Mouse (Mus musculus) neural tube, embryonic 13.5 days (tissue): Measurements from ENCODE around the gene Stkld1. TPM values are rescaled to one million over a fixed set of nuclear protein-coding genes. Genes with fewer than 3 reads are reported as not detected.
A peak's percentile ranks its signal among the peaks of the same experiment; 100 is the strongest.

Experiments used
- ATAC-seq: fragments of 200-750 bp; cut with Nextera tagmentation; 2 replicates; pipeline ENCODE4 v1.8.0; 2017; ENCODE audit warnings: low read depth, mild to moderate bottlenecking, moderate TSS enrichment, moderate library complexity
- H3K27ac ChIP-seq: fragments of 300-500 bp; sonication (generic); replicated peaks from 2 replicates; pipeline ENCODE4 v1.5.1; 2015; ENCODE audit warnings: moderate library complexity, mild to moderate bottlenecking, inconsistent platforms
- H3K27me3 ChIP-seq: fragments of 300-500 bp; sonication (generic); 2 replicates; pipeline ENCODE4 v1.6.1; 2015; ENCODE audit warnings: mild to moderate bottlenecking, inconsistent platforms
- H3K36me3 ChIP-seq: fragments of 300-500 bp; sonication (generic); 2 replicates; pipeline ENCODE4 v1.6.1; 2015; ENCODE audit warnings: mild to moderate bottlenecking, inconsistent platforms
- H3K4me1 ChIP-seq: fragments of 300-500 bp; sonication (generic); replicated peaks from 2 replicates; pipeline ENCODE4 v1.6.1; 2015; ENCODE audit warnings: inconsistent platforms
- H3K4me2 ChIP-seq: fragments of 300-500 bp; sonication (generic); 2 replicates; pipeline ENCODE4 v1.6.1; 2015; ENCODE audit warnings: inconsistent platforms, mild to moderate bottlenecking, moderate library complexity
- H3K4me3 ChIP-seq: fragments of 300-500 bp; sonication (generic); 2 replicates; pipeline ENCODE4 v1.5.1; 2015; ENCODE audit warnings: mild to moderate bottlenecking, inconsistent platforms
- H3K9ac ChIP-seq: fragments of 300-500 bp; sonication (generic); 2 replicates; pipeline ENCODE4 v1.6.1; 2015; ENCODE audit warnings: moderate library complexity, mild to moderate bottlenecking, inconsistent platforms
- H3K9me3 ChIP-seq: fragments of 300-500 bp; sonication (generic); 2 replicates; pipeline ENCODE4 v1.6.1; 2016; ENCODE audit warnings: inconsistent platforms
- WGBS: fragments of 180-500 bp; shearing (Covaris S2); methylation state at CpG from one replicate; pipeline ENCODE4 v1.1.7; 2015; 5-methylcytosine and 5-hydroxymethylcytosine counted together
- polyA plus RNA-seq: library from polyadenylated mRNA; unstranded; fragments of >200 nt; fragmentation: Nextera tagmentation; extraction: Ambion mirVana; gene quantifications from 2 replicates; pipeline ENCODE4 v1.2.1, GENCODE M21; 2015

The Stkld1 gene
- polyA plus RNA-seq, 1 experiment from 2014 or later, result 0.11 TPM

DNA sequence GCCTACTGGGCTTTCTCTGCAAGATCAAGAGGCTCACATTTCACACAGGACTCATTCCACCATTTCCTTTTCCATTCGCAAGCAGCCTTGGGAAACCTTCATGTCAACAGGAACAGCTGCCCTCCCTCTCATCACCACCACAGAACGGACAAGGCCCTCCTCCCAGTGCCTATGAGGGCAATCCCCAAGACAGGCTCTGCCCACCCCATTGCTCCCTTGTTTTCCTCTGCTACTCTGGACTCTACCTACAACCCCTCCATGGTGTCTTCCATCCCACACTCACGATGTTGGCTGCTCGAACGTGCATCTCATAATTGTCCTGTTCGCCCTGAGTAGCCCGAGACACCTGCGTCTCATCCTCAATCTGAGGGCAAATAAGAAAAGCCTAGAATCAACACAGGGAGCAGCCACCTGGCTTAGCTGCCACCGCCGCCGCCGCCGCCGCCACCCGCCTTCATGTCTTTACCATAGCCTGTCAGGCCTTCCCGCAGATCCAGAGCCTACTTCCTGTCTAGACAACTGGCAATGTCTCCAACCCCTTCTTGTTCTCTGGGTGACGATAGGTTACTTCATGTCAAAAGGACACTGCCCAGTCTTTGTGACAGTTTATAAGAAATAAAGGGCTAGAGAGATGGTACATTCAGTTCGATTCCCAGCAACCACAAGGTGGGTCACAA is 25.0 kb upstream of the Stkld1 start:
- H3K4me2 ChIP-seq, result peak overlapping the region; percentile 89
- WGBS, result 87% methylated on average over 18 of the region's 18 CpGs

DNA sequence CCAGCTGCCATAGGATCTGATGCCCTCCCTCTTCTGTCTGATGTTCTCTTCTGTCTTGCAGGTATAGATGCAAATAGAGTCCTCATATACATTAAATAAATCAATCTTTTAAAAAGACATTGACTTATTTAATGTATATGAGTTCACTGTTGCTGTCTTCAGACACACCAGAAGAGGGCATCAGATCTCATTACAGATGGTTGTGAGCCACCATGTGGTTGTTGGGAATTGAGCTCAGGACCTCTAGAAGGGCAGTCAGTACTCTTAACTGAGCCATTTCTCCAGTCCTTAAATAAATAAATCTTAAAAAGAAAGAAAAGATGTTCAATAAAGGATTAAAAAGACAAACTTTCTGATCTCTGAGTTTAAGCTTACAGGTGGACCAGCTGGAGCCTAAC is 24.5 kb upstream of the Stkld1 start:
- Histone ChIP-seq H3K9ac (peak overlapping the region; percentile 90), H3K4me3 (peak overlapping the region; percentile 96), H3K36me3 (peaks cover 72% of the 10 kb centered on the region), H3K27ac (peak overlapping the region; percentile 83; the same call in 1 of the 2 replicates), H3K4me1 (peaks cover 46% of the 10 kb centered on the region), H3K4me2 (peak overlapping the region; percentile 89), H3K27me3 (no peaks in the 10 kb centered on the region), H3K9me3 (no peaks in the 10 kb centered on the region)
- ATAC-seq, result no peak

More for the DNA sequence above, 25.0 kb upstream of the Stkld1 start:
- Histone ChIP-seq H3K36me3 (peaks cover 70% of the 10 kb centered on the region), H3K4me1 (peaks cover 49% of the 10 kb centered on the region), H3K27ac (no peak overlapping the region), H3K9ac (peak overlapping the region; percentile 90), H3K27me3 (no peaks in the 10 kb centered on the region), H3K9me3 (no peaks in the 10 kb centered on the region), H3K4me3 (peak overlapping the region; percentile 96)
- no peak for ATAC-seq

DNA sequence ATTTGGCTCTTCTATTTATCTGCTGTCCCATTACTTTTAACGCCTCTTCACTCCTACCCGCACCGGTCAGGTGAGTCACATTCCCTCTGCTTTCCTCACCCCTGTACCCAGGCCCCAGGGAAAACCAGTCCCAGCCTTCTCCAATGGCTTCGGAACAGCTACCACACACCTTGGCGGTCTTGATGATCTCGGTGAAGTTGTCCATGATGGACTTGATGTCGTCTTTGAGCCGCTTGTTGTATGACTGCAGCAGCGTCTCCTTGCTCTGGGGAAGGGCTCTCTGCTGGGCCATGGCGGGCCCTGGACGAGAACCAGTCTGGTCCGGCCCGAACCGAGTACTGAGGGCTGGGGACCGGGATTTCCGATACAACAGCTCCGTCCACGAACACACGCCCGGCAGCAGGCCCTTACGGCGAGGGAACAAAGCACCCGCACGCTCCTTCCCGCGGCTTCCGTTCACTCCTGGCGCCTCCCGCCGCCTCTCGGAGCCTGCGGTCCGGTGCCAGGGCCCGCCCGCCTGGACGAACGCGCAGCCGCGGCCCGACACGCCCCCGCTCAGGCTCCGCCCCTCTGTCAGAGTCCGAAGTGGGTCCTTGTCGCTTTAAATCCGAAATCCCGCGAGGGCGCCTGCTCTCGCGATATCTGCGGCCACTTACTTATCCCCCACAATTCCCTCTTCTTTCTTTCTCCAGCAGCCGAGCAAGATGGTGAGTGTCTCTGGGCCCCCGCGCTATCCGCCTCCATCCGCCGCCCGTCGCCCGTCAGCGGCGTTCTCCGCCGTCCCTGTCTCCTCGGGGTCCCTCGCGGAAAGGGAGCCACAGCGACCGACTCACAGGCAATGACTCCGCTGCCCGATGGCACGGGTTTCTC is 23.5 kb upstream of the Stkld1 start, which contains the start of the genes Med22 and Rpl7a:
Gene Med22, minus strand, starts transcription at position 554 of the 870 bp plus-strand sequence.
Gene Rpl7a, plus strand, starts transcription at position 641 of the 870 bp plus-strand sequence.
- Histone ChIP-seq H3K36me3 (peaks cover 67% of the 10 kb centered on the region), H3K4me1 (peaks cover 55% of the 10 kb centered on the region), H3K9me3 (no peaks in the 10 kb centered on the region), H3K4me3 (peak within 1 kb of the TSS; percentile 96), H3K27ac (peak within 1 kb of the TSS; percentile 93), H3K27me3 (no peaks in the 10 kb centered on the region), H3K9ac (peak within 1 kb of the TSS; percentile 99), H3K4me2 (peak within 1 kb of the TSS; percentile 100)
- under 1% methylated on average over 69 of the region's 74 CpGs for WGBS
- ATAC-seq, result peak; percentile 91

DNA sequence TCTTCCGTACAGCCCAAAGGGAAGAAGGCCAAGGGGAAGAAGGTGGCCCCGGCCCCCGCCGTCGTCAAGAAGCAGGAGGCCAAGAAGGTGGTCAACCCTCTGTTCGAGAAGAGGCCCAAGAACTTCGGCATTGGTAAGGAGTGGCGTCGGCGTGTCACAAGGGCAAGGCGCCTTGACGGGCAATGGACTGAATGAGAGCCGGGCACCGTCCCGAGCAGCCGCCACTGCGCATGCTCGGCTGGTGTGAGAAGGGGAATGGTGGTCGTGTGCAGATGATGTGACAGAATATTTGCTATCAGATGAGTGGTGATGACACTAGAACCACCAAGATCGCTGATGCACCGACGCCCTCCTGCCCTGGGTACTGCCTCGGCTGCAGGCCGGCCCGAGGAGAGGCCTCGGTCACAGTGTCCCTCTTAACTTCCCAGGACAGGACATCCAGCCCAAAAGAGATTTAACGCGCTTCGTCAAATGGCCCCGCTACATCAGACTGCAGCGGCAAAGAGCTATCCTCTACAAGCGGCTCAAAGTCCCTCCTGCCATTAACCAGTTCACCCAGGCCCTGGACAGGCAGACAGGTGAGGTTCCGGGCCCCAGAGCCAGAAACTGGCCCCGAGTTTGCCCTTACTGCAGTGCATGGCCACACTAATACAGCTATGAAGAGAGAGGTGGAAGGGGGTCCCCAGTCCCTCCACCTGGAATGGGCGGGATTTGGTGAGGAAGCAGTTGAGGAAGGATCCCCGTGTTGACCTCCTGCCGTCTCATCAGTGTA is 22.7 kb upstream of the Stkld1 start:
- Histone ChIP-seq H3K36me3 (peaks cover 59% of the 10 kb centered on the region), H3K4me1 (peaks cover 61% of the 10 kb centered on the region)
- under 1% methylated on average over 37 of the region's 37 CpGs for WGBS

DNA sequence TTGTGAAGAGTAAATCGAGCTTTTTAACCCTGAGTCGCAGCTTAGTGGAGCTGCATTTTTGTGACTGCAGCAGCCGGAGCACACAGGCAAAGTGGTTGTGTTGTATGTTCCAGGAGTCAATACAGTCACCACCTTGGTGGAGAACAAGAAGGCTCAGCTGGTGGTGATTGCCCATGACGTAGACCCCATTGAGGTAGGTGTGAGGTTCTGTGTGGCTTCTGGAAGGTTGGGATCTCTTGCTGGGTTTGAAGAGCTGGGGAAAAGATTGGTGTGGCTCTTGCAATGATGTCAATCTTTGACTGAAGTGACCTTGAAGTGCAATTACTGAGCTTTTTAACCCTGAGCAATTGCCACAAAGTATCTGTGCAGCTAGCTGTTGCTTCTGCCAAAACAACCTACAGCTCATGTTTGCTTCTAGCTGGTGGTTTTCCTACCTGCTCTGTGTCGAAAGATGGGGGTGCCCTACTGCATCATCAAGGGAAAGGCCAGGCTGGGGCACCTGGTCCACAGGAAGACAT is 21.5 kb upstream of the Stkld1 start:
- H3K27me3 ChIP-seq, result no peaks in the 10 kb centered on the region
- WGBS, result 74% methylated on average over 5 of the region's 5 CpGs
- peaks cover 64% of the 10 kb centered on the region for H3K4me1 ChIP-seq
- H3K4me3 ChIP-seq, result peak overlapping the region; percentile 96
- H3K9ac ChIP-seq, result peak overlapping the region; percentile 99
- H3K36me3 ChIP-seq, result peaks cover 48% of the 10 kb centered on the region
- H3K27ac ChIP-seq, result 0 out of 2 replicates have a peak overlapping the region, but pooled peaks have one; percentile 93
- ATAC-seq, result no peak
- peak overlapping the region; percentile 100 for H3K4me2 ChIP-seq
- H3K9me3 ChIP-seq, result no peaks in the 10 kb centered on the region

More for the DNA sequence above, 22.7 kb upstream of the Stkld1 start:
- peak overlapping the region; percentile 93 for H3K27ac ChIP-seq
- H3K27me3 ChIP-seq, result no peaks in the 10 kb centered on the region
- H3K9me3 ChIP-seq, result no peaks in the 10 kb centered on the region
- peak overlapping the region; percentile 100 for H3K4me2 ChIP-seq
- peak overlapping the region; percentile 96 for H3K4me3 ChIP-seq
- H3K9ac ChIP-seq, result peak overlapping the region; percentile 99
- peak; percentile 57 for ATAC-seq

DNA sequence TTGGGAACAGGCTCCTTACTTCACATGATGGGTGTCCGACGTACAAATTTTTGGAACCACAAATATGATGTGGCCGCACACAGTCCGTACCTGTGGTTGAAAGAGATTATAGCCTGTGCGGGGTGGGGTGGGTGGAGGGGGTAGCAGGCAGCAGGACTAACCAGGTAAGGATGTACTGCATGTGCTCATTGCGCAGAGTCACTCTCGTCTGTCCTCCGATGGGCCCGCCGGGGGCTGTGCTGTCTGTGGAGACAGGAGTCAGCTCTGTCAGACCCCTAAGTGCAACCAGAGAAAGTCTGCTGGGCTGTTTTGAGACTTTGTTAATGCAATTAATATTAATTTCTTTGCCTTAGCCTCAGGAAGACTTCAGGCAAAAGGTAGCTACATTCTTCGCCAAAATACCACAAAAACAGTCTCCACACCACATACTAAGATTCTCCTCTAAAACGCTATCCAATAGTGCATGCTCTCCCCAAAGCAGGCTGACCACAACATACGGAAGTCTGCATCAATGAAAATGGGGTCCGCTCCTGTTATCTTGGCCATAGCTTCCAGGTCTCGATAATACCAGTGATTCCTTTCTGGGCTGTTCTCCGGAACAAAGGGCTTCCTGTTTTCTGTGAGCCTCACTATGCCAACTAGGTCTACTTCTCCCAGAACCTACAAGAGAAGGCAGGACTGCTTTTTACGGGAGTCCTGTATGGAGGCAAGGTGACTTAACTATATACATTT is 20.3 kb upstream of the Stkld1 start:
- no peak overlapping the region for H3K9ac ChIP-seq
- H3K27me3 ChIP-seq, result no peaks in the 10 kb centered on the region
- H3K4me2 ChIP-seq, result no peak overlapping the region
- H3K4me3 ChIP-seq, result no peak overlapping the region
- ATAC-seq, result no peak
- H3K36me3 ChIP-seq, result peaks cover 43% of the 10 kb centered on the region
- peaks cover 64% of the 10 kb centered on the region for H3K4me1 ChIP-seq
- H3K27ac ChIP-seq, result no peak overlapping the region
- WGBS, result 83% methylated on average over 17 of the region's 17 CpGs
- no peaks in the 10 kb centered on the region for H3K9me3 ChIP-seq

DNA sequence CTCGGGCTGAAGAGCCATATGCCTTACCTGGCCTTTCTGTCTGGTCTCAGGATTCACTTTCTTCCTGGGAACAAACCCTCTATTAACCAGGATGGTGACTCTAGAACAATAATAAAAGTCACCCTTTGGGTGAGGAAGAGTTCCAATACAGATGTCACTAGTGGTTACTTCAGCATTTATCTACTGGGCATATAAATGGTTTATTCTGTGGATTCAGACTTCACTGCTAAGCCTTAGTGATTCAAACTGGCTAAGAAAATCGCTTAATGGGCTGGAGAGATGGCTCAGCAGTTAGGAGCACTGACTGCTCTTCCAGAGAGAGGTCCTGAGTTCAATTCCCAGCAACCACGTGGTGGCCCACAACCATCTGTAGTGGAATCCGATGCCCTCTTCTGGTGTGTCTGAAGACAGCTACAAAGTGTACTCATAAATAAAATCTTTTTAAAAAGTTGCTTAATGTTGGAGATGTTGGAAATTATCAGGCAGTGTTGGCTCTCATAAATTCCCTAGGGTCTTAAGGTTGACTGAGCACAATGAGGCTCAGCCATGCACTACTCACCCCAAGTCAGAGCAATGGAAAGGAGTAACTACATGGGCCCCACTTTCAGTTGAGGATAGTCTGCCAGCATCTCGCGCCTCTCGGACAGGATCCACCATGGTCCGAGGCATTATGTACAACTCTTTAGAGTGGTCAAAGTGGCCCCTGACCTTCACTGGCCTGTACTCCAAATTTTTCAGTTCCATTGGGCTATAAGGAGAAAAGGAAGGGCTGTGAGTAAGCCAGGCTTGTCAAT is 19.5 kb upstream of the Stkld1 start:
- no peak overlapping the region for H3K4me3 ChIP-seq
- H3K9ac ChIP-seq, result no peak overlapping the region
- H3K27me3 ChIP-seq, result no peaks in the 10 kb centered on the region
- 55% methylated on average over 8 of the region's 8 CpGs for WGBS
- peaks cover 56% of the 10 kb centered on the region for H3K4me1 ChIP-seq
- H3K27ac ChIP-seq, result no peak overlapping the region
- peaks cover 49% of the 10 kb centered on the region for H3K36me3 ChIP-seq
- no peak for ATAC-seq
- H3K4me2 ChIP-seq, result peak overlapping the region; percentile 98
- no peaks in the 10 kb centered on the region for H3K9me3 ChIP-seq

DNA sequence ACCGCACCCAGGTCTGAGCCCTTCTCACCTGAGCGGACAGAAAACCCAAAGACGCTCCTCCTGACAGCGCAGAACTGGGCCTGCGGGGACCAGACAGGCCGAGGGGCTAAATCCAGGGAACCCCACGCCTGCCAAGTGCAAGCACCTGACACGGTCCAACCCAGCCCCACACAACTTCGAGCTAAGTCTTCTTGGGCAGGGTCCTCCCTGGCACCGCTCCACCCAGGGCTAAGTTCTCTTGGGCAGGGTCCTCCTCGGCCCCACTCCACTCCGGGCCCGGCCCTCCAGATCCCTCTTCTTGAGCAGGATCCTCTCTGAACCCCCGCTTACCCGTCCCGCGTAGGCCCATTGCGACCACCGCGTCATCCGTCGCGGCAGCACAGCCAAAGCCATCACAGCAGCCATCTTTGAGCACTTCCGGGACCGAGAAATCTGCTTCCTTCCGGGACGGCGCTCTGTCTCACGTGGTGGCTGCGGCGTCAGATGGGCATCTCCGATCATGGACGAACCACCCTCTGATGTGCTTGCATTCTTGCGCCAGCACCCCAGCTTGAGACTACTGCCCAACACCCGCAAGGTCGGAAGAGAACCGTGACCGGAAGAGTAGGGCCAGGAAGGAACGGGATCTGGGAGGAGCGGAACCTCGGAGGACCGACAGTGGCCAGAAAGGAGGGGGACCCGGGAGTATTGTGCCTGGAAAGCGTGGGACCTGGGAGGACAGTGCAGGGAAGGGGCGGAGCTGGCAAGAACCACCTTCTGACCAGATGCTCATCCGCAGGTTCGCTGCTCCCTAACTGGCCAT is 17.7 kb upstream of the Stkld1 start, which contains the start of the genes Surf2 and Surf1:
Gene Surf2, plus strand, starts transcription at position 441 of the 802 bp plus-strand sequence.
Gene Surf1, minus strand, starts transcription at position 604 of the 802 bp plus-strand sequence.
- Histone ChIP-seq H3K4me2 (peak within 1 kb of the TSS; percentile 98), H3K9me3 (no peaks in the 10 kb centered on the region), H3K9ac (peak within 1 kb of the TSS; percentile 85), H3K27ac (peak within 1 kb of the TSS; percentile 80), H3K4me1 (peaks cover 50% of the 10 kb centered on the region), H3K4me3 (peak within 1 kb of the TSS; percentile 83), H3K27me3 (no peaks in the 10 kb centered on the region), H3K36me3 (peaks cover 67% of the 10 kb centered on the region)
- WGBS, result 1% methylated on average over 47 of the region's 47 CpGs
- ATAC-seq, result peak; percentile 78

DNA sequence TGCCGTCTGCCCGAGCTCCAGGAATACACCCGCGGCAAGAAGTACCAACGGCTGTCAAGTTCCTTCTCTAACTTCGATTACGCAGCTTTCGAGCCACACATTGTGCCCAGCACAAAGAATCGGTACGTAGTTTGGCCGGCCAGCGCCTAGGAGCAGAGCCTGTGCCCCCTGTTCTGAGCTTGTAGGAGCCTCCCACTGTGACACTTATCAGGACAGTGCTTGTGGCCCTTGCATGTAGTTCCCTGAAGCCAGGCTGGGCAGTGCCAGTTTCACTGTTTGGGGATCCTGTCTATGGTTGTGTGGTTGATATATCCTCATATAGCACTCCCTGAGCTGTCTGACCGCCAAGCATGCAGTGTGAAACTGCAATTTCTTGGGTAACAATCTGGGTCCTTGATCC is 17.1 kb upstream of the Stkld1 start:
- Histone ChIP-seq H3K9me3 (no peaks in the 10 kb centered on the region), H3K4me2 (peak overlapping the region; percentile 98), H3K27me3 (no peaks in the 10 kb centered on the region), H3K4me1 (peaks cover 46% of the 10 kb centered on the region), H3K27ac (peak overlapping the region; percentile 80), H3K9ac (peak overlapping the region; percentile 85), H3K36me3 (peaks cover 69% of the 10 kb centered on the region), H3K4me3 (peak overlapping the region; percentile 83)
- ATAC-seq, result peak; percentile 7; the same call in 1 of the 2 replicates
- WGBS, result 3% methylated on average over 13 of the region's 13 CpGs

DNA sequence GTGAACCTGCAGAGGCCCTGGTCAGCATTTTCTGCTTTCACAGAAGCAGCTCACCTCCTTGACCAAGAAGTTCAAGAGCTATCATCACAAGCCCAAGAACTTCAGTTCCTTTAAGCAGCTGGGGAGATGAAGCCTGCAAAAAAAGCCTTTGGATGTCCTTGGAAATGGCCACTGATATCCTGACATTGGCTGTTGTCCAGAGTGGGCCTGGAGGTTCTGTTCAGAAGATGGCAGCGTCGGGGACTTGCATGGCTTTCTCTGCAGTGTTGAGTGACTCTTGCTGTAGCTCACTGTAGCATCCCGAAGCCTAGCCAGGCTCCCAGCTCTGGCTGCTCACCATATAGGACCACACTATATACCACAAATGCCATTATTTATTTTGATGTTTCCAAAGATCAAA is 14.2 kb upstream of the Stkld1 start:
- ATAC-seq, result no peak
- Histone ChIP-seq H3K27ac (no peak overlapping the region), H3K4me3 (no peak overlapping the region), H3K27me3 (no peaks in the 10 kb centered on the region), H3K9me3 (no peaks in the 10 kb centered on the region), H3K36me3 (peaks cover 69% of the 10 kb centered on the region), H3K4me2 (no peak overlapping the region), H3K4me1 (peaks cover 32% of the 10 kb centered on the region), H3K9ac (no peak overlapping the region)
- WGBS, result 95% methylated on average over 3 of the region's 3 CpGs
